Mouse (Mus musculus): ENCODE results near the gene Btd. TPM values are rescaled to one million over a fixed set of nuclear protein-coding genes. Genes with fewer than 3 reads are reported as not detected.
A peak's percentile ranks its signal among the peaks of the same experiment; 100 is the strongest.

Gene Btd
- polyA plus RNA-seq, 1 experiment = 19.6 TPM

DNA sequence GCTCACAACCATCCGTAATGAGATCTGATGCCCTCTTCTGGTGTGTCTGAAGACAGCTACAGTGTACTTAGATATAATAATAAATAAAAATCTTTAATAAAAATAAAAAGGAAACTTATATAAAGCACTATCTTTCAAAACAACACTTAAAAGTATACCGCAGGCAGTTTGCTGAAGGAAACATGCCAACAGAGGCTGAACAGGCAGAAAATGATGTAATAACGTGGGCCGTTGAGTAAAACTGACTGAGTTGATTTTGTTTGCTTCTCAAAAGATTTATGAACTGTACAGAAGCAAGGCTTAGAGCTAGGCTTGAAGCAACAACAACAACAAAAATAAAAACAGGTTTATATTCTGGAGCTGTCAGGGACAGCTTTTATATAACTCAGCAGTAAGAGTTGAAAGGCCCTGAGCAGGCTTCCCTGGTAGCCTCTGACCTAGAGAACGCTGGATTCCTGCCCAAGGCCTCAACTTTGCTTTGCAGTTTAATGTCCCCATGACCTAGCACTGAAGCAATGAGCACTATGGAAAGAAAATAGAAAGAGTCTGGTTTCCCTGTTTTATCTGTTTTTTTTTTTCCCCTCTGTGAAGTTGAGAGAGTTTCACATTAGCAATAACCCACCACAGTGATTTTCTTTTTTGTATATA lies 3.5 kb downstream of the Btd start:
- Histone ChIP-seq H3K4me1 (ENCODE audit: control insufficient read depth, insufficient read depth, low read length) (0 out of 2 replicates have a peak, but pooled peaks cover 1% of the 10 kb centered on the region), H3K4me3 (ENCODE audit: insufficient read depth, low read length) (no peak overlapping the region), H3K27ac (ENCODE audit: insufficient read depth, low read length) (no peak overlapping the region)
- TF ChIP-seq POLR2A (IDR thresholded peaks at IDR 0.05; ENCODE audit: extremely low read depth, insufficient read depth, low read length) = no peak
- TF ChIP-seq CTCF (IDR thresholded peaks at IDR 0.05; ENCODE audit: extremely low read depth, insufficient read depth, low read length) = no peak

- TF ChIP-seq CTCF (IDR thresholded peaks at IDR 0.05; ENCODE audit: extremely low read depth, insufficient read depth, low read length) (peak; percentile 40), POLR2A (IDR thresholded peaks at IDR 0.05; ENCODE audit: extremely low read depth, insufficient read depth, low read length) (no peak)
- Histone ChIP-seq H3K4me1 (ENCODE audit: control insufficient read depth, insufficient read depth, low read length) (0 out of 2 replicates have a peak, but pooled peaks cover 1% of the 10 kb centered on the region), H3K4me3 (ENCODE audit: insufficient read depth, low read length) (no peak overlapping the region), H3K27ac (ENCODE audit: insufficient read depth, low read length) (no peak overlapping the region)
Measured at GRCm38 (mm10) chr14:31644931-31645547, 4.2 kb downstream of the Btd start.

DNA sequence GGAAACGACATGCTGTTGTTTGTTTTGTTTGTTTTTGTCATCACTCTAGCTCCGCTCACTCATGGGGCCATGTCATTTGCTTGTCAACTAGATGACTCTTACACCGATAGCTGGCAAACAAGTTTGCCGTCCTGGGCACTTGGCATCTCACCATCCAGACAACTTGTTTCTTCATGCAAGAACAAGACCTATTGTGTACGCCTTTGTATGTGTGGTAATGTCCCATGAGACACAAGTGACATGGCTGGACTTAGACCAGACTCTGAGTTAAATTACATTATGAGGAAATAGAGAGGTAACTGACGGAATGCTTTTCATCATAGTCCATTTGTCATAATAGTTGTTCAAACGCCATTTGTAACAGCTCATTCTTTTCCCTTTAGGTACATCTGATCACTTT lies 5.1 kb downstream of the Btd start:
- TF ChIP-seq CTCF (IDR thresholded peaks at IDR 0.05; ENCODE audit: extremely low read depth, insufficient read depth, low read length) (no peak), POLR2A (IDR thresholded peaks at IDR 0.05; ENCODE audit: extremely low read depth, insufficient read depth, low read length) (no peak)
- Histone ChIP-seq H3K27ac (ENCODE audit: insufficient read depth, low read length) (no peak overlapping the region), H3K4me3 (ENCODE audit: insufficient read depth, low read length) (no peak overlapping the region), H3K4me1 (ENCODE audit: control insufficient read depth, insufficient read depth, low read length) (no peaks in the 10 kb centered on the region)

GRCm38 (mm10) chr14:31647991-31648390 lies 7.2 kb downstream of the Btd start:
- no peak for TF ChIP-seq POLR2A (IDR thresholded peaks at IDR 0.05; ENCODE audit: extremely low read depth, insufficient read depth, low read length)
- no peak for TF ChIP-seq CTCF (IDR thresholded peaks at IDR 0.05; ENCODE audit: extremely low read depth, insufficient read depth, low read length)
- H3K4me3 ChIP-seq (ENCODE audit: insufficient read depth, low read length) = no peak overlapping the region
- no peaks in the 10 kb centered on the region for H3K4me1 ChIP-seq (ENCODE audit: control insufficient read depth, insufficient read depth, low read length)
- 0 out of 2 replicates have a peak overlapping the region, but pooled peaks have one; percentile 3 for H3K27ac ChIP-seq (ENCODE audit: insufficient read depth, low read length)

DNA sequence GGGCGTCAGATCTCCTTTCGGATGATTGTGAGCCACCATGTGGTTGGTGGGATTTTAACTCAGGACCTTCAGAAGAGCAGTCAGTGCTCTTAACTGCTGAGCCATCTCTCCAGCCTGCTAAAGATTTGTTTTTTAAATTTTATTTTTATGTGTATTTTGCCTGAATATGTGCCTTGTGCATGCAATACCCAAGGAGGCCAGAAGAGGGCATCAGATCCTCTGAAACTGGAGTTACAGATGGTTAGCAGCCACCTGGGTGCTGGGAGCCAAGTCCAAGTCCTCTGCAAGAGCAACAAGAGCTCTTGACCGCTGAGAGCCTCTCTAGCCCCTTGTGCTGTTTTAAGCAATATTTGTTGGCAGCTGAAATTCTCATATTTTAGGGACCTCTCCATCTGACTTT lies 9.5 kb downstream of the Btd start:
- no peak overlapping the region for H3K27ac ChIP-seq (ENCODE audit: insufficient read depth, low read length)

GRCm38 (mm10) chr14:31651206-31651605 lies 10.4 kb downstream of the Btd start:
- H3K27ac ChIP-seq (ENCODE audit: insufficient read depth, low read length) = no peak overlapping the region
- H3K4me1 ChIP-seq (ENCODE audit: control insufficient read depth, insufficient read depth, low read length) = no peaks in the 10 kb centered on the region
- no peak for TF ChIP-seq POLR2A (IDR thresholded peaks at IDR 0.05; ENCODE audit: extremely low read depth, insufficient read depth, low read length)
- TF ChIP-seq CTCF (IDR thresholded peaks at IDR 0.05; ENCODE audit: extremely low read depth, insufficient read depth, low read length) = no peak
- no peak overlapping the region for H3K4me3 ChIP-seq (ENCODE audit: insufficient read depth, low read length)

More for the DNA sequence above, 9.5 kb downstream of the Btd start:
- Histone ChIP-seq H3K4me3 (ENCODE audit: insufficient read depth, low read length) (no peak overlapping the region), H3K4me1 (ENCODE audit: control insufficient read depth, insufficient read depth, low read length) (no peaks in the 10 kb centered on the region)
- TF ChIP-seq CTCF (IDR thresholded peaks at IDR 0.05; ENCODE audit: extremely low read depth, insufficient read depth, low read length) (no peak), POLR2A (IDR thresholded peaks at IDR 0.05; ENCODE audit: extremely low read depth, insufficient read depth, low read length) (no peak)

DNA sequence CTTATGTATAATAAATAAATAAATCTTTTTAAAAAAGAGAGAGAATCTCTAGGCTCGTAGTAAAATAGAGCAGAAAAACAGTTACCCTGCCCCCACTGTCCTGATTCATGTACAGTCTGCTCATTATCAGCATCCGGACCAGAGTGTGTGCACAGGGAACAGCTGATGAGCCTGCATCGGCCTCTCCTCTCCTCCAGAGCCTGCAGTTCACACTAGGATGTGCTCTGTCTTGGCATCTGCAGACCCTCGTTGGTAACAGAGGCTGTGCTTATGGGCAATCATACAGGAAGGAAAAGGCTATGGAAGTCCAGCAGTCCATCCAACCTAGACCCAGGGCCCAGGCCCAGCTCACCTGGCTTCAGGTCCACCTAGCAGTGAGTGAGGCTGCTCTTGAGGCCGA lies 11.3 kb downstream of the Btd start:
- TF ChIP-seq POLR2A (IDR thresholded peaks at IDR 0.05; ENCODE audit: extremely low read depth, insufficient read depth, low read length) (no peak), CTCF (IDR thresholded peaks at IDR 0.05; ENCODE audit: extremely low read depth, insufficient read depth, low read length) (no peak)
- no peak overlapping the region for H3K4me3 ChIP-seq (ENCODE audit: insufficient read depth, low read length)
- H3K4me1 ChIP-seq (ENCODE audit: control insufficient read depth, insufficient read depth, low read length) = no peaks in the 10 kb centered on the region
- H3K27ac ChIP-seq (ENCODE audit: insufficient read depth, low read length) = no peak overlapping the region

GRCm38 (mm10) chr14:31652624-31653023 lies 11.8 kb downstream of the Btd start:
- no peak overlapping the region for H3K4me3 ChIP-seq (ENCODE audit: insufficient read depth, low read length)
- no peak for TF ChIP-seq CTCF (IDR thresholded peaks at IDR 0.05; ENCODE audit: extremely low read depth, insufficient read depth, low read length)
- TF ChIP-seq POLR2A (IDR thresholded peaks at IDR 0.05; ENCODE audit: extremely low read depth, insufficient read depth, low read length) = no peak
- no peaks in the 10 kb centered on the region for H3K4me1 ChIP-seq (ENCODE audit: control insufficient read depth, insufficient read depth, low read length)
- H3K27ac ChIP-seq (ENCODE audit: insufficient read depth, low read length) = no peak overlapping the region

GRCm38 (mm10) chr14:31653101-31653875 lies 12.5 kb downstream of the Btd start:
- no peaks in the 10 kb centered on the region for H3K4me1 ChIP-seq (ENCODE audit: control insufficient read depth, insufficient read depth, low read length)
- TF ChIP-seq CTCF (IDR thresholded peaks at IDR 0.05; ENCODE audit: extremely low read depth, insufficient read depth, low read length) (no peak), POLR2A (IDR thresholded peaks at IDR 0.05; ENCODE audit: extremely low read depth, insufficient read depth, low read length) (no peak)
- no peak overlapping the region for H3K27ac ChIP-seq (ENCODE audit: insufficient read depth, low read length)
- H3K4me3 ChIP-seq (ENCODE audit: insufficient read depth, low read length) = no peak overlapping the region

All from cortical plate, adult 2 months (tissue).